Mouse (Mus musculus) embryonic facial prominence, embryonic 14.5 days (tissue): ENCODE results near the gene Washc4. TPM values are rescaled to one million over a fixed set of nuclear protein-coding genes. Genes with fewer than 3 reads are reported as not detected.

ENCODE experiments used
- ATAC-seq: fragments of 200-750 bp; cut with Nextera tagmentation; 2 replicates; pipeline ENCODE4 v1.8.0; 2017; ENCODE audit warnings: low read depth, moderate number of reproducible peaks, moderate TSS enrichment
- DNase-seq: peaks from one replicate; pipeline ENCODE4 v3.0.0-alpha.2; 2015; ENCODE audit warnings: low spot score
- H3K27ac ChIP-seq: fragments of 300-500 bp; sonication (generic); replicated peaks from 2 replicates; pipeline ENCODE4 v1.5.1; 2014; ENCODE audit warnings: low read depth, mild to moderate bottlenecking, low read length, moderate library complexity
- H3K27me3 ChIP-seq: fragments of 300-500 bp; sonication (generic); replicated peaks from 2 replicates; pipeline ENCODE4 v1.6.1; 2014; ENCODE audit warnings: low read length; ENCODE audit not compliant: control insufficient read depth, insufficient read depth
- H3K36me3 ChIP-seq: fragments of 300-500 bp; sonication (generic); 2 replicates; pipeline ENCODE4 v1.6.1; 2014; ENCODE audit warnings: low read length, mixed read lengths; ENCODE audit not compliant: control insufficient read depth, insufficient read depth
- H3K4me1 ChIP-seq: fragments of 300-500 bp; sonication (generic); 2 replicates; pipeline ENCODE4 v1.6.1; 2014; ENCODE audit warnings: antibody characterized with exemption, low read length; ENCODE audit not compliant: control insufficient read depth, insufficient read depth
- H3K4me2 ChIP-seq: fragments of 300-500 bp; sonication (generic); 2 replicates; pipeline ENCODE4 v1.6.1; 2014; ENCODE audit warnings: low read depth, mild to moderate bottlenecking, low read length, moderate library complexity, mixed read lengths
- H3K4me3 ChIP-seq: fragments of 300-500 bp; sonication (generic); 2 replicates; pipeline ENCODE4 v1.5.1; 2014; ENCODE audit warnings: low read depth, mild to moderate bottlenecking, low read length
- H3K9ac ChIP-seq: fragments of 300-500 bp; sonication (generic); 2 replicates; pipeline ENCODE4 v1.6.1; 2014; ENCODE audit warnings: low read depth, mild to moderate bottlenecking, low read length, moderate library complexity, mixed read lengths
- H3K9me3 ChIP-seq: fragments of 300-500 bp; sonication (generic); 2 replicates; pipeline ENCODE4 v1.6.1; 2016; ENCODE audit warnings: low read length; ENCODE audit not compliant: control insufficient read depth
- WGBS: fragments of 180-500 bp; shearing (Covaris S2); extraction: QIAGEN DNeasy Blood & Tissue Kit; methylation state at CpG from one replicate; pipeline ENCODE4 v1.1.7; 2014; 5-methylcytosine and 5-hydroxymethylcytosine counted together
- polyA plus RNA-seq: library from polyadenylated mRNA; unstranded; fragments of >200 nt; fragmentation: Nextera tagmentation; extraction: Ambion mirVana; gene quantifications from 2 replicates; pipeline ENCODE4 v1.2.1, GENCODE M21; 2014

Washc4 gene
- polyA plus RNA-seq, 1 experiment from 2014 or later: 41.4 TPM

DNA sequence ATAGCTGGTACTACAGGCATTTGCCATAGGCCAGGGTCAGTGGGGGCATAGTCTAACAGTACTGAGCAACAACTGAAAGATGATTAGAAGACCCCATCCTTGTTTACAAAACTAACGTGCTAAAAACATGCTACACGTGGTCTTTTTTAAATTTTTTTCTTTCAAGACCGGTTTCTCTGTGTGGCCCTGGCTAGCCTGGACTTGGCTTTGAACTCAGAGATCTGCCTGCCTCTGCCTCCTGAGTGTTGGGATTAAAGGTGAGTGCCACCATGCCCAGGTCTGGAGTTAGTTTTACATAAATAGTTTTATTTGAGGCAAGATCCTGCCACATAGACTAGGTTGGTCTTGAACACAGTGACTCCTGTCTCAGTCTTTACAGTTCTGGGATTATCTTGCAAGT is 63.6 kb downstream of the Washc4 start:
- WGBS: 96% methylated on average over 3 of the region's 3 CpGs
- Histone ChIP-seq H3K36me3 (peaks cover 80% of the 10 kb centered on the region), H3K27me3 (no peaks in the 10 kb centered on the region), H3K9ac (no peak overlapping the region), H3K4me3 (no peak overlapping the region), H3K9me3 (no peaks in the 10 kb centered on the region), H3K27ac (no peak overlapping the region), H3K4me1 (no peaks in the 10 kb centered on the region), H3K4me2 (no peak overlapping the region)
- DNase-seq (no peak), ATAC-seq (no peak)

GRCm38 (mm10) chr10:83608596-83608995 is 65.0 kb downstream of the Washc4 start:
- H3K4me1 ChIP-seq: no peaks in the 10 kb centered on the region
- DNase-seq (no peak), ATAC-seq (no peak)
- H3K27me3 ChIP-seq: no peaks in the 10 kb centered on the region
- H3K9me3 ChIP-seq: no peaks in the 10 kb centered on the region
- no peak overlapping the region for H3K9ac ChIP-seq
- H3K4me2 ChIP-seq: no peak overlapping the region
- no peak overlapping the region for H3K27ac ChIP-seq
- no peak overlapping the region for H3K4me3 ChIP-seq
- H3K36me3 ChIP-seq: peaks cover 83% of the 10 kb centered on the region
- WGBS: 75% methylated on average over 8 of the region's 8 CpGs

DNA sequence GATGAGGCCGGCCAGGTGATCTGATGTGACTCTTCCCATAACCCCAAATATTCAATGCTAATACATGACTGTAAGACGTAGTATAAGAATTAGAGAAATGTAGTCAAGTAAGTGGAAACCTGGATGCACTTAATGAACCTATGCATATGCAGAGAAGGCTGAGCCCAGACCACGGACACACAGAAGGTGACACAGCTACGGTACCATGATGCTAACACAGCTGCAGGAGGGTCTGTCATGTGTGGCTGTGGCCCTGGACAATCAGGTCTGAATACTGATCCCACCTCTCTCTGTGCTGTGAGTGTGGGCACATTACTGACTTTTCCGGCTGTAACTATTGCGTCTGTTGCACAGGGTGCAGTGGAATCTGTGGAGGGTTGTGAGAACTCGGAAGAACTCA is 67.0 kb downstream of the Washc4 start:
- Histone ChIP-seq H3K9ac (no peak overlapping the region), H3K4me1 (no peaks in the 10 kb centered on the region), H3K4me3 (no peak overlapping the region), H3K27me3 (no peaks in the 10 kb centered on the region), H3K4me2 (no peak overlapping the region), H3K9me3 (no peaks in the 10 kb centered on the region), H3K36me3 (peaks cover 86% of the 10 kb centered on the region), H3K27ac (no peak overlapping the region)
- 94% methylated on average over 7 of the region's 7 CpGs for WGBS
- DNase-seq: no peak
- ATAC-seq: no peak

- H3K4me3 ChIP-seq: no peak overlapping the region
- H3K27me3 ChIP-seq: no peaks in the 10 kb centered on the region
- H3K9ac ChIP-seq: no peak overlapping the region
- ATAC-seq: no peak
- no peaks in the 10 kb centered on the region for H3K9me3 ChIP-seq
- H3K36me3 ChIP-seq: peaks cover 77% of the 10 kb centered on the region
- WGBS: 96% methylated on average over 5 of the region's 5 CpGs
- H3K4me1 ChIP-seq: no peaks in the 10 kb centered on the region
- no peak overlapping the region for H3K27ac ChIP-seq
- H3K4me2 ChIP-seq: no peak overlapping the region
- no peak for DNase-seq
Measured at GRCm38 (mm10) chr10:83611863-83612262, 68.3 kb downstream of the Washc4 start.

GRCm38 (mm10) chr10:83612648-83613215 is 69.2 kb downstream of the Washc4 start:
- WGBS: 86% methylated on average over 14 of the region's 14 CpGs
- Histone ChIP-seq H3K9ac (no peak overlapping the region), H3K36me3 (peaks cover 69% of the 10 kb centered on the region), H3K4me1 (no peaks in the 10 kb centered on the region), H3K9me3 (no peaks in the 10 kb centered on the region), H3K4me3 (no peak overlapping the region), H3K27me3 (no peaks in the 10 kb centered on the region), H3K27ac (no peak overlapping the region), H3K4me2 (no peak overlapping the region)
- no peak for DNase-seq
- ATAC-seq: no peak

DNA sequence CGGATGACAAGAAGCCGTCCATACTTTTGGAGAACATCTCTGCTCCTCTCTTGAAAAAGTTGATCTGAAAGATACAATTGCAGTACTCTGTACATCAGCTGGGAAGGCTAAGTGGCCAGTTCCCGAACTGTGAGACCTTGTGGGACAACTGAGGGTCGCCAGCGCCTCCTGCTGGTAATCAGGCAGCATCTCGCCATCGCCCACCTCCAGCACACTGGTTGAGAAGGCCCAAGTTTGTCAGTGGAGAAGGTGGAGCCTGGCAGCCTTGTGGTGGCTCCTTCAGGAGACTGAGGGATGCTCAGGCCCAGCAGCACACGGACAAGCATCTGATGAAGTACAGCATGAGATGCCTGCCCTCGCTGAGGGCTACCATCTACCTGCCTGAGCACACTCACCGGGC is 73.8 kb downstream of the Washc4 start:
- Histone ChIP-seq H3K27me3 (no peaks in the 10 kb centered on the region), H3K27ac (no peak overlapping the region), H3K4me3 (no peak overlapping the region), H3K36me3 (peaks cover 47% of the 10 kb centered on the region), H3K4me2 (no peak overlapping the region), H3K9ac (no peak overlapping the region), H3K4me1 (no peaks in the 10 kb centered on the region), H3K9me3 (no peaks in the 10 kb centered on the region)
- WGBS: 52% methylated on average over 10 of the region's 10 CpGs
- ATAC-seq: no peak
- DNase-seq: no peak

DNA sequence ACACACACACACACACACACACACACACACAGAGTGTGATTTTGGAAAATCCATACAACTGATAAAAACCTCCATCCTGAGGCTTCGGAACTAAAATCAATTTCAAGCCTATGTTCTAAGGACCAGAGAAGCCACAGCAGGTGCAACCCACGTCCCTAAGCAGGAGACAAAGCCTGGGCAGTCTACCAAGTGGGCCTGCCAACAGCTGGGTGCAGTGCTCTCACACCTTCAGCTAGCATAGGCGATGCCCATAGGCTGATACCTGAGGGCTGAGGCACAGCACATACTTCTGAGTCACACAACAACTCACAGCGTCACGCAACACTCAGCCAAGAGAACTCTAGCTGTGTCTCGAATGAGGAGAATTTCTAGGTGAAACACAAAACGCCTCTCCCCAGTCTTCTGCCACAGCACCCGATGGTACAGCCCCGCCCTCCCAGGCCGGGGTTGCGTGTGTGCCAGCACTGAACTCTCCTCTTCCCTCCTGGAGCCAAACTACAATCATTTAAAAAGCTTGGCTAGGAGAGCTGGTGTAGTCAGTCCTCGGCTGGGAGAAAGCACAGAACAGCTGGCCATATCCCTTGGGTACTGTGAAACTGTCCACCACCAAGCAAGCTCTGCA is 75.4 kb downstream of the Washc4 start:
- WGBS: 81% methylated on average over 12 of the region's 12 CpGs
- Histone ChIP-seq H3K4me2 (no peak overlapping the region), H3K9ac (no peak overlapping the region), H3K27ac (no peak overlapping the region), H3K36me3 (peaks cover 39% of the 10 kb centered on the region), H3K4me1 (no peaks in the 10 kb centered on the region), H3K27me3 (no peaks in the 10 kb centered on the region), H3K4me3 (no peak overlapping the region), H3K9me3 (no peaks in the 10 kb centered on the region)
- DNase-seq (no peak), ATAC-seq (no peak)

DNA sequence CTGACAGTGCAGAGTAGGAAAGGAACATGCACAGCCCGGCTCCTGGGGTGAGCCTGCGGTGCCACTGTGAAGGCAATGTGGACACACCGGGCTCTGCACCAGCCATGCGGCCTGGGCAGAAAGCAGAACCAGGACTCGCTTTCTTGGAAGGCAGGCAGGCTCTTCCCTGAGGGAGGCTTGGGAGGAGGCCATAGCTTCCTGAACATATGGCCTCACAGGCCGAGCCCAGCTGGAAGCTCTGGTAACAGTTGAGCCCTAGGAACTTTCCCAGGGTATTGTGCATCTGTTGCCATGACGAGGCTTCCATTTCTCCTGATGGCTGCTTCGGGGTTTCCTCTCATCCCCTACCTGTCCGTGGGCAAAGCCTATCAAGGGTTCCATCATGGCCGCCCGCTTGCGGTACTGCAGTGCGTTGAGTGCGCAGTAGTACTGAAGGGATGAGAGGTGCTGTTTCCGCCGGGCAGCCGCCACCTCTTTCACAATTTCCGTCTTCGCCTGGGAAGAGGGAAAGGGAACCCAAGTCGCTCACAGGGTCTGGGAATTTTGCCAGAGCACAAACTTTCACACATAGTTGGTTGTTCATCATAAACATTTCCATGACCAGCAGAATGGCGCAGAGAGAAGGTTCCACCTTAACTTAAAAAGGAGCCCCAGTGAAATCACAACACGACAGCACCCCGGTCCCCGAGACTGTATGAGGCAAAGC is 77.0 kb downstream of the Washc4 start:
- Histone ChIP-seq H3K9ac (no peak overlapping the region), H3K27me3 (no peaks in the 10 kb centered on the region), H3K4me2 (no peak overlapping the region), H3K9me3 (no peaks in the 10 kb centered on the region), H3K36me3 (peaks cover 24% of the 10 kb centered on the region), H3K4me3 (no peak overlapping the region), H3K27ac (no peak overlapping the region), H3K4me1 (no peaks in the 10 kb centered on the region)
- WGBS: 87% methylated on average over 24 of the region's 24 CpGs
- ATAC-seq (no peak), DNase-seq (no peak)

DNA sequence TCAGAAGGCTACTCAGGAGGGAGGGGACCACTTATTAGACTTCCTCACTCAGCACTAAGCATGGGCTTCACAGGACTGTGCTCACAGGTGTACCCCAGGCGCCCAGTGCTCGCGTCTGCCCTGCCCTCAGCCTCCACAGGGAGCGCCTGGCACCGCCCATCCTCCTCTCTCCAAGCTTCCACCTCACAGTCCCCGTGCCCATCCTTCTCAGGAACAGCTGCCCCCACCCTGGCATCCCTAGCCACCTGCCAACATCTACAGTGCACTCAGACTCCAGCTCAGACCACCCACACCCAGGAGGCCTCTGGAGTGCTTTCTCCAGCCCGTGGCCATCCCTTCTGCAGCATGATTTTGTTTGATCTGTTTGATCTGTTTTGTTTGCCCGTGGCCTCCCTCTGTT is 80.5 kb downstream of the Washc4 start:
- H3K27me3 ChIP-seq: no peaks in the 10 kb centered on the region
- H3K9me3 ChIP-seq: no peaks in the 10 kb centered on the region
- WGBS: 82% methylated on average over 8 of the region's 8 CpGs
- H3K4me1 ChIP-seq: no peaks in the 10 kb centered on the region
- no peak overlapping the region for H3K4me2 ChIP-seq
- no peak overlapping the region for H3K27ac ChIP-seq
- no peak for ATAC-seq
- no peak overlapping the region for H3K9ac ChIP-seq
- H3K4me3 ChIP-seq: no peak overlapping the region
- peaks cover 37% of the 10 kb centered on the region for H3K36me3 ChIP-seq
- no peak for DNase-seq
